Mouse (Mus musculus): ENCODE results near the gene Ephb2.

Gene Ephb2

GRCm38 (mm10) chr4:136800366-136800765 is 35.4 kb downstream of the Ephb2 start:
- DNase-seq (ENCODE audit: low read depth): no peak

- no peak for DNase-seq (ENCODE audit: low read depth)
Measured at GRCm38 (mm10) chr4:136797677-136798569, 37.9 kb downstream of the Ephb2 start.

GRCm38 (mm10) chr4:136793320-136793719 is 42.5 kb downstream of the Ephb2 start:
- DNase-seq (ENCODE audit: low read depth): no peak

- DNase-seq (ENCODE audit: low read depth): no peak
Measured at GRCm38 (mm10) chr4:136789821-136790220, 46.0 kb downstream of the Ephb2 start.

- no peak for DNase-seq (ENCODE audit: low read depth)
Measured at GRCm38 (mm10) chr4:136787357-136787756, 48.4 kb downstream of the Ephb2 start.

- no peak for DNase-seq (ENCODE audit: low read depth)
Measured at GRCm38 (mm10) chr4:136786453-136787276, 49.1 kb downstream of the Ephb2 start.

- no peak for DNase-seq (ENCODE audit: low read depth)
Measured at GRCm38 (mm10) chr4:136783552-136784150, 52.1 kb downstream of the Ephb2 start.

GRCm38 (mm10) chr4:136782579-136782925 is 53.2 kb downstream of the Ephb2 start:
- DNase-seq (ENCODE audit: low read depth): no peak

- DNase-seq (ENCODE audit: low read depth): no peak
Measured at GRCm38 (mm10) chr4:136781868-136782578, 53.8 kb downstream of the Ephb2 start.

GRCm38 (mm10) chr4:136780201-136780895 is 55.4 kb downstream of the Ephb2 start:
- DNase-seq (ENCODE audit: low read depth): no peak

GRCm38 (mm10) chr4:136779156-136779555 is 56.6 kb downstream of the Ephb2 start:
- DNase-seq (ENCODE audit: low read depth): no peak

GRCm38 (mm10) chr4:136776471-136776892 is 59.3 kb downstream of the Ephb2 start:
- no peak for DNase-seq (ENCODE audit: low read depth)

GRCm38 (mm10) chr4:136775903-136776302 is 59.9 kb downstream of the Ephb2 start:
- DNase-seq (ENCODE audit: low read depth): no peak

GRCm38 (mm10) chr4:136774201-136774600 is 61.6 kb downstream of the Ephb2 start:
- DNase-seq (ENCODE audit: low read depth): no peak

- DNase-seq (ENCODE audit: low read depth): no peak
Measured at GRCm38 (mm10) chr4:136772952-136773584, 62.7 kb downstream of the Ephb2 start.

GRCm38 (mm10) chr4:136772318-136772717 is 63.5 kb downstream of the Ephb2 start:
- DNase-seq (ENCODE audit: low read depth): no peak

GRCm38 (mm10) chr4:136770718-136771117 is 65.1 kb downstream of the Ephb2 start:
- DNase-seq (ENCODE audit: low read depth): no peak

GRCm38 (mm10) chr4:136768499-136768898 is 67.3 kb downstream of the Ephb2 start:
- no peak for DNase-seq (ENCODE audit: low read depth)

- DNase-seq (ENCODE audit: low read depth): no peak
Measured at GRCm38 (mm10) chr4:136765080-136765479, 70.7 kb downstream of the Ephb2 start.

- DNase-seq (ENCODE audit: low read depth): no peak
Measured at GRCm38 (mm10) chr4:136763349-136763748, 72.4 kb downstream of the Ephb2 start.

Data from c-Kit-positive CD71-positive TER-119-negative erythroid progenitor cells, embryonic 14.5 days (primary cell).